Mouse (Mus musculus) activated CD4-positive, CD25-positive, alpha-beta regulatory T cell (primary cell): ENCODE measurements around the gene Dynlt1f. TPM values are rescaled to one million over a fixed set of nuclear protein-coding genes. Genes with fewer than 3 reads are reported as not detected.

Source experiments
- polyA plus RNA-seq, 2 experiments: library from polyadenylated mRNA; unstranded; fragments of 100-300 nt; shearing (Covaris generic); gene quantifications; one replicate each; pipeline ENCODE4 v1.2.1; 2017

Gene Dynlt1f
- polyA plus RNA-seq: 10 to 100 TPM; 69.7 to 88.2 TPM

DNA sequence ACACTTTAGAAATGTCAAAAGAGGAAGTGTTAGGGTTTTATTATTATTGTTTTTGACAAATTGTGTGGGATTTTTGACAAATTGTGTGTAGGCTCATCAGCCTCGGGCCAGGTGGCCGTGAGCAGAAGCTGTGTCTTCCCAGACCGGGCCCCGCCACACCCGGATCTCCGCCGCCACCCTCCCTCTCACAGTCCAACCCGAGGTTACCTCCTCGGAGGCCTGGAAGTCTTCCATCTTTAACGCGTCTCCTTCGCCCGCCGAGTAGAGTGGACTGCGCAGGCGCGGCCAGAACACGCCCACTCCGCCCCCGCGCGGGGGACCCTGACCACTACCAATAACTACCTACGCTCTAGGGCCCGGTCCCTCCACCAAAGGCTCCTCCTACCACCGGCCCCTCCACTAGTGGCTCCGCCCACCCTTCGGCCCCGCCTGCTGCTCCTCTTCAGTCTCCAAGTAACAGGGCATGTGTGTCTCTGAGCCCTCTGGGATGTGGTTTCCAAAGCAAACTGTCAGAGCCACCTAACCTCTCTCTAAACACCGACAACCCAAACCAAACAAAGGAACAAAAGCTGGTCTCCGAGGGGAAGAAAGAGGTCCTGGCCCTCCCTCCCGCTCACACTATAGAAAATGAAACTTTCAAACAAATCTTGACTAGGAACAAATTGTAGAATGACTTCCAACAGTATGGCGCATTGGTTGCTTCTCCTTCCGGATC lies at the start of gene Dynlt1f:
TSS of gene Dynlt1f (minus strand) at position 334 of the 715 bp plus-strand sequence.

DNA sequence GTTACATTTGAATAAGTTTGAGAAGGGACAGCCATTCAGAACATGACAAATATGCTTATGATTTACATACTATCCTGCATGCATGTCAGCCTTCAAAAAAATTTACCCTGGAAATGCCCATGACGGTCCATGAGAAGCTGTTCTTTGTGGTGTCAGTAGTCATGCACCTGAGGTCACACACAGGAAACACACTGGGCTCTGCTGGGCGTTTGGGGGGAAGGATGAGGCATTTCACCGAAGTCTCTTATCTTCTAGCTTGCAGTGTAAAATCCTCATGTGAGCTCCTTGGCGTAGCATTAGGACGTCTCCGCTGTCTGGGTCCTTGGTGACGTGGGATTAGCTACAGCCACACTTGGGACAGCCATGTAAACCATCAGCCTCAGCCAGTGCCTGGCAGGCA lies 3.1 kb upstream of the Dynlt1f start, which contains the start of gene Sytl3:
TSS of gene Sytl3 (plus strand) at position 293 of the 400 bp plus-strand sequence.

DNA sequence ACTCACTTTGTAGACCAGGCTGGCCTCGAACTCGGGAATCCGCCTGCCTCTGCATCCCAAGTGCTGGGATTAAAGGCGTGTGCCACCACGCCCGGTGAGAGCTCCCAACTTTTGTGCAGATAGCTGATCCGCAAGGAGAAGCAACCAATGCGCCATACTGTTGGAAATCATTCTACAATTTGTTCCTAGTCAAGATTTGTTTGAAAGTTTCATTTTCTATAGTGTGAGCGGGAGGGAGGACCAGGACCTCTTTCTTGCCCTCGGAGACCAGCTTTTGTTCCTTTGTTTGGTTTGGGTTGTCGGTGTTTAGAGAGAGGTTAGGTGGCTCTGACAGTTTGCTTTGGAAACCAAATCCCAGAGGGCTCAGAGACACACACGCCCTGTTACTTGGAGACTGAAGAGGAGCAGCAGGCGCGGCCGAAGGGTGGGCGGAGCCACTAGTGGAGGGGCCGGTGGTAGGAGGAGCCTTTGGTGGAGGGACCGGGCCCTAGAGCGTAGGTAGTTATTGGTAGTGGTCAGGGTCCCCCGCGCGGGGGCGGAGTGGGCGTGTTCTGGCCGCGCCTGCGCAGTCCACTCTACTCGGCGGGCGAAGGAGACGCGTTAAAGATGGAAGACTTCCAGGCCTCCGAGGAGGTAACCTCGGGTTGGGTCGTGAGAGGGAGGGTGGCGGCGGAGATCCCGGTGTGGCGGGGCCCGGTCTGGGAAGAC lies 54.3 kb downstream of the Dynlt1f start, which contains the start of gene Dynlt1c:
TSS of gene Dynlt1c (plus strand) at position 468 of the 708 bp plus-strand sequence.

Other genes with a start within 250 kb of the Dynlt1f start
- gene Dynlt1b, start 225.8 kb downstream of the Dynlt1f start, polyA plus RNA-seq: 100 to 1,000 TPM in 1 of 2 experiments, 10 to 100 TPM in 1; 93.3 to 130 TPM
- 10 to 100 TPM; 19.8 to 24.2 TPM for gene Dynlt1c, start 54.2 kb downstream of the Dynlt1f start, polyA plus RNA-seq
- gene Sytl3, start 3.2 kb upstream of the Dynlt1f start, polyA plus RNA-seq: 1 to 10 TPM; 4.1 to 7.0 TPM
- 100 to 1,000 TPM; 209 to 289 TPM for gene Ezr, start 126.9 kb upstream of the Dynlt1f start, polyA plus RNA-seq